Mouse (Mus musculus): ENCODE measurements at regions not wholly inside any gene's neighbourhood (a gene's known extent, or its start where the extent isn't known, plus 50 kb on each side); places are given as distances from the start of the nearest gene placed in this dataset.

DNA sequence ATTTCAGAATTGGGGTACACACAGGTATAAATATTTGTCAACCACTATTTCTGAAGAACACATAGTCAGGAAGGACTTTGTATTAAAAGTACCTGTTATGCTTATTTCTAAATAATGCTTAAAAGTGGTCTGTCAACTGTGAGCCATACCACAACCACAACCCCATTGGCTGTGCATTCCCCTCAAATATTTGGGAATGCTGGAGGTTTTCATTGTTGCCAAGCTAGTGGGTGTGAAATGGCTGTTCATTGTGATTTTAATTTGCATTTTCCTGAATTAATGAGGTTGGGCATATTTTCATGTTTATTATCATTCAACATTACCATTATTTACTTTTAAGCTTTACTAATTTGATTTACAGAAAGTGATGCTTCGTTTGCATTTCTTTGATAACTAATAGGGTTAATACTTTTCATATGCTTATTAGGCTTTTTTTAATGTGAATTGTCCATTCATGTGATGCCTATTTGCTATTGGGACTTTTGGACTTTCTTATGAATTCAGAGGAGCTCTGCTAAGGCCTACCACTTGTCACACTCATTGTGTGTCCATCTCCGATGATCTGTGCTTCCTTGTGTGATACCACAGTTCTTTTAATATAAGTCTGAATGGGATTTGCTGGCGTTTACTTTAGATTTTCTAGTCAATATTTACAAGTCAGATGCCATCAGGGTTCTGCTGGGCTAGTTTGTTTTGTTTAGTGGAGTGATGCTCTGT lies 297.5 kb upstream of the Plxna2 start:
- TF ChIP-seq POLR2A (IDR thresholded peaks at IDR 0.05; ENCODE audit: extremely low read depth, insufficient read depth, low read length), result no peak
- TF ChIP-seq CTCF (IDR thresholded peaks at IDR 0.05; ENCODE audit: extremely low read depth, insufficient read depth, low read length), result no peak

Data from cortical plate, adult 2 months (tissue).